Mouse (Mus musculus): Measurements from ENCODE around the gene Spic.

- TF ChIP-seq GATA1 (IDR thresholded peaks at IDR 0.05; ENCODE audit: borderline replicate concordance, low read length), result no peak
- no peak for TF ChIP-seq FLI1 (IDR thresholded peaks at IDR 0.05; ENCODE audit: low read length)
Observed at GRCm38 (mm10) chr10:88631330-88631953, 53.4 kb downstream of the Spic start.
